Mouse (Mus musculus) MEL (cell line): Measurements from ENCODE around the gene Acox3.

Experiments
- E2F4 ChIP-seq: IDR thresholded peaks from 2 replicates; pipeline ENCODE4 v1.6.1; 2011; ENCODE audit warnings: low read depth, low read length, improper control_type of control experiment, borderline replicate concordance
- HCFC1 ChIP-seq: IDR thresholded peaks from 2 replicates; pipeline ENCODE4 v1.6.1; 2012; ENCODE audit warnings: low read depth, mild to moderate bottlenecking, inconsistent platforms, low read length, improper control_type of control experiment, moderate library complexity
- POLR2A ChIP-seq, 2 experiments: IDR thresholded peaks; 2 replicates each; pipeline ENCODE4 v1.6.1; 2011 to 2012; ENCODE audit warnings: low read length in 2 of 2, mild to moderate bottlenecking in 2 of 2, control low read depth in 1 of 2, improper control_type of control experiment in 1 of 2, low read depth in 1 of 2, moderate library complexity in 1 of 2; ENCODE audit not compliant: control insufficient read depth in 1 of 2, insufficient read depth in 1 of 2, poor library complexity in 1 of 2
- TAL1 ChIP-seq: IDR thresholded peaks from 2 replicates; pipeline ENCODE4 v1.6.1; 2012; ENCODE audit warnings: mild to moderate bottlenecking, inconsistent platforms, low read length, moderate library complexity, mixed read lengths

DNA sequence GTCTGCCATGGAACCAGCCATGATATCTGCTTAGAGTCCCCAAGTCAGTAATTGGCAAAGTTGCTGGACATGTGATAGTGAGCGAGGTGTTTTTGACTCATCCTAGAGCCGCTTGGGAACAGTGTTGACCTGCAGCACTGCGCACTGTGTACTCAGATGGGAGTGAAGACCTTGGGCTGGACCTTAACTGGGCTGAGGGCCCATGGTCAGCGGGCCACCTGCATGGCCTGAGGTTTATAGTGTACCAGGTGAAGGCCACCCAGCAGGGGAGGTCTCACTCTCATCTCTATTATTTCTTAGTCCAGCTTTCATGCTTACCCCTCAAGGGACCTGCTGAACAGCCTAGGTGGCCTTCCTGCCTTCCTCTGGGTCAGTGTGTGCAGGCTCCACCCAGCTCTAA is 11.9 kb downstream of the Acox3 start:
- no peak for TF ChIP-seq HCFC1
- TF ChIP-seq E2F4 = no peak
- no peak for TF ChIP-seq POLR2A (IDR thresholded peaks at IDR 0.05; ENCODE audit: control insufficient read depth in 1 of 2, insufficient read depth in 1 of 2, low read depth in 1 of 2, low read length in 2 of 2, poor library complexity in 1 of 2)
- no peak for TF ChIP-seq TAL1
